Mouse (Mus musculus): ENCODE data around the gene Tsc1. TPM values are rescaled to one million over a fixed set of nuclear protein-coding genes. Genes with fewer than 3 reads are reported as not detected.

Gene Tsc1
- polyA plus RNA-seq, 1 experiment from 2014 or later = 14.2 TPM

Small RNA genes within 50 kb of the gene (microRNA-seq; reads per million reads assigned to microRNA genes)
- gene Gm22824 (ENCODE audit: borderline number of aligned reads) (not detected), gene Mir3088 (ENCODE audit: borderline number of aligned reads) (1.6 reads per million, percentile 20 among the genes with 10 or more reads in this experiment)

Other genes with a start within 250 kb of the Tsc1 start
- gene Ppp1r26, start 194.4 kb upstream of the Tsc1 start, polyA plus RNA-seq (2014; fragmentation: Nextera tagmentation; extraction: Ambion mirVana) = 2.3 and 3.1 TPM in 2 replicates
- 0.40 TPM in 1 of 2 replicates, not detected in the other for gene 1700007K13Rik, start 174.9 kb upstream of the Tsc1 start, polyA plus RNA-seq (2014; fragmentation: Nextera tagmentation; extraction: Ambion mirVana)
- 60.6 and 63.9 TPM in 2 replicates for gene Mrps2, start 173.2 kb upstream of the Tsc1 start, polyA plus RNA-seq (2014; fragmentation: Nextera tagmentation; extraction: Ambion mirVana)
- 0.17 and 0.27 TPM in 2 replicates for gene Gbgt1, start 144.3 kb upstream of the Tsc1 start, polyA plus RNA-seq (2014; fragmentation: Nextera tagmentation; extraction: Ambion mirVana)
- not detected in 2 replicates for gene Gm10134, start 135.1 kb upstream of the Tsc1 start, polyA plus RNA-seq (2014; fragmentation: Nextera tagmentation; extraction: Ambion mirVana)
- gene Ralgds, start 128.1 kb upstream of the Tsc1 start, polyA plus RNA-seq (2014; fragmentation: Nextera tagmentation; extraction: Ambion mirVana) = 12.2 and 12.5 TPM in 2 replicates
- not detected in 2 replicates for gene Cel, start 77.8 kb upstream of the Tsc1 start, polyA plus RNA-seq (2014; fragmentation: Nextera tagmentation; extraction: Ambion mirVana)
- 22.5 and 23.3 TPM in 2 replicates for gene Gtf3c5, start 57.5 kb upstream of the Tsc1 start, polyA plus RNA-seq (2014; fragmentation: Nextera tagmentation; extraction: Ambion mirVana)
- 7.6 and 10.9 TPM in 2 replicates for gene Gfi1b, start 19.2 kb upstream of the Tsc1 start, polyA plus RNA-seq (2014; fragmentation: Nextera tagmentation; extraction: Ambion mirVana)
- gene Spaca9, start 58.5 kb downstream of the Tsc1 start, polyA plus RNA-seq (2014; fragmentation: Nextera tagmentation; extraction: Ambion mirVana) = 2.4 and 3.0 TPM in 2 replicates
- gene Ak8, start 58.9 kb downstream of the Tsc1 start, polyA plus RNA-seq (2014; fragmentation: Nextera tagmentation; extraction: Ambion mirVana) = 0.45 and 1.2 TPM in 2 replicates
- 13.7 and 13.9 TPM in 2 replicates for gene Gtf3c4, start 199.1 kb downstream of the Tsc1 start, polyA plus RNA-seq (2014; fragmentation: Nextera tagmentation; extraction: Ambion mirVana)
- 9.1 and 9.4 TPM in 2 replicates for gene Ddx31, start 199.2 kb downstream of the Tsc1 start, polyA plus RNA-seq (2014; fragmentation: Nextera tagmentation; extraction: Ambion mirVana)

Data from heart, embryonic 11.5 days (tissue).